Mouse (Mus musculus): ENCODE measurements around the gene Lactbl1.
A peak's percentile ranks its signal among the peaks of the same experiment; 100 is the strongest.

The Lactbl1 gene

DNA sequence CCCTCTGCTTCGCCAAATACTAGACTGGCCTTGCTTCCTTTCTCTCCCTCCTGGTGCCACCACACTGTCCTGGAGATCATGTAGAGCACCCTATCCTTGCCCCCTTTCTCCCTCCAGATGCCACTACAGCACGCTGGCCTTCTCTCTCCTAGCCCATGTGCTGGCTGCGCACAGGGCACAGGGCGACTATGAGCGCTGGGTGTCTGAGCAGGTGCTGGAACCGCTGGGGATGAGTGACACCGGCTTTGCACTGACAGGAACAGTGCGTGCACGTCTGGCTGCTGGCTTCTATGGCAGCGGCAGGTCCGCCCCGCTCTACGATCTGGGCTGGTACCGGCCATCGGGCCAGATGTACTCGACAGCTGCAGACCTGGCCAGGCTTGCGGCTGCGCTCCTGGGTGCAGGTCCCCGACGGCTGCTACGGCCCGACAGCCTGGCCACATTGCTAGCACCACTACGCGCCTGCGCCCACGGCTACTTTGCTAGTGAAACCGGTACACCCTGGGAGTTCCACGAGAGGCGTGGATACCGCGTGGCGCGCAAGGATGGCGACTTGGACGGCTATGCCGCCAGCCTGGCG lies 14.7 kb downstream of the Lactbl1 start:
- peak; percentile 25 for DNase-seq (ENCODE audit: extremely low spot score)

DNA sequence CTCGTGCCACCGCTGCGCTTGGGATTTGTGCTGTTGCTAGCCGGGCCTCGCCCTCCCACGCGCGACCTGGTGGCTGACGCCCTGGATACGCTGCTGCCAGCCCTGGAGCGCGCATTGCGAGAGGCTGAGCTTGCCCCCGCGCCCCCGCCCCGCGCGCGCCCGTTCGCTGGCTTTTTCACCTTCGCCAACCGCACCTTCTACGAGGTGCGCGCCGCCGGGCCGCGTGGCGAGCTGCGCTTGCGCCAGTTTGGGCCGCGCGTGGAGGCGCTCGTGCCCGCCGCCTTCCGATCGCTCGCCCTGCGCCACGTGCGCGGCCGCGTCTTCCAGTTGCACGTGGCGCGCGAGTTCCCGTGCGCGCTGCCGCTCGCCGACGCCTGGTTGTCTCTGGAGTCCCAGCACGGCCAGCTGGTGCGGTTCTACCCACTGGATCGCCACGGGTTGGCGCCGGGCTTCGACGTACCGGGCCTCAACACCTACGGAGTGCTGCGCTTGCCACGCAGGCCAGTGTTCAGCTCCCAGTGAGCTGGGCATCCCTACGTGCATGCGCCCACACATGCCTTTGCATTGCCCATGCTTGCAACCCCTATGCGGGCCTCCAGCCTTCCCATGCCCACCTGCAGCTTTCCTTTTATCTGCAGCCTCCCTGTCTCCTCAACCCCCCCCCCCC lies 15.3 kb downstream of the Lactbl1 start:
- peak; percentile 38 for DNase-seq (ENCODE audit: extremely low spot score)

DNA sequence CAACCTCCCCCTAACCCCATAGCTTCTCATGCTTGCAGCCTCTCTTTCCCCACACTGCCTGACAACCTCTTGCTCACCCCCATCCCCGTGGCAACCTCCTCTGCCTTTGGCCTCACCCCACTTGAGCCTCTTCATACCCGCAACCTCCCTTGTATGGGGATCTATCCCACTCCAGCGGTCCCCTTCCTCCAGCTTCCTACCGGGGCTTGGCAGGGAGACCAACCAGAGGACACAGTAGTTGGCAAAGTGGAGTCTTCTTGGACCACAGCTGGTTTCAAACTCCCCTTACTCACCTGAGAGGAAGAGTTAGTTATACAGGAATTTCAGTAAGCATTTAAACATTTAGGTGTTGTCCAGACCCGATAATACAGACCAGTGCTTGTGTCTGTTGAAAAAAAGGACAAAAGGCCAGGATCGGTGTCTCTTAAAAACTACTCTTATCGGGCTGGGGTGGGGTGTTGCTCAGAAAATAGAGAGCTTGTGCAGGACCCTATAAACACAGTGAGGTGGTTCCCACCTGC lies 15.9 kb downstream of the Lactbl1 start:
- DNase-seq (ENCODE audit: extremely low spot score) = peak; percentile 40

DNA sequence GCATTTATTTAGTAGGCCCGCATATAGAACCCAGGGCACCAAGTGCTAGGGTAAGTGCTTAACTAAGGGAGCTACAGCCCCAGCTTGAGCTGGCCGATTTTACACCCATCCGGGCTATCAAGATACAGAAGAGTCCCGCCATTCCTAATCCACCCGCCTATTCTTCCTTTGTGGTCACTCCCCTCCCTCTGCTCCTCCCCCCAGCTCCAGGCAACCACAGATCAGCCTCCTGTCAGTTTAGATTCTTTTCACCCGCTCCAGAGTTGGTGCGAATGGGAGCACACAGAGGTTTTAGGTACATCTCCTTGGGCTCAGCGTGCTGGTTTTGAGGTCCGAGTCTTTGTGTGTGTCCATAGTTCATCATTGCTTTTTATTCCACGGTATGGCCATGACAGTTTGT lies 16.5 kb downstream of the Lactbl1 start:
- peak; percentile 68 for DNase-seq (ENCODE audit: extremely low spot score)

DNA sequence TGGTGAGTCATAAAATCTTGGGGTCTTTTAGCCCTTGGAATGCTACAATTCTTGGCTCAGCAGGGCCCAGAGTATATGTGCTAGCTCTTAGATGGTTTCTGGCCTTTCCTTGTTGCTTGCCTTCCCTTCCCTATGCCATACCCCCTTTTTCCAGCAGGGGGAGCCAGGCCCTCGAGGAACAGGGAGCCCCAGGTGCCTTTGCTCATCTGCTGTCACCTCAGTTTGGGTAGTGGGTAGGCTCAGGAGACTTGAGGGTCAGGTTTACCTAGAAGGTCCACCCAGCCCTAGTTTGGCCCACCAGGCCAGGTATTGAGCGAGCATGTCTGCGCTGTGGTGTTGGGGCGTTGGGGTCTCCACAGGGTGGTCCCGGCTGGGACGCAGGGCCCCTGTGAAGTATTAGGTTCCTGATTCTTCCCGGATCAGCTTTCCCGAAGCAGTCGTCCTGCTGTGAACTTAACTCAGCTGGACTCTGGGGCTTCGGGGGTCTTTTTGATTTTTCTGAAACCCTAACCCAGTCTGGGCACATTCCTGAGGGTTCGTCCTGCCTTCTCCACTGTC lies 26.6 kb downstream of the Lactbl1 start:
- DNase-seq (ENCODE audit: extremely low spot score) = peak; percentile 88

- no peak for DNase-seq (ENCODE audit: extremely low spot score)
Observed at GRCm38 (mm10) chr4:136649480-136650196, 27.2 kb downstream of the Lactbl1 start.

DNA sequence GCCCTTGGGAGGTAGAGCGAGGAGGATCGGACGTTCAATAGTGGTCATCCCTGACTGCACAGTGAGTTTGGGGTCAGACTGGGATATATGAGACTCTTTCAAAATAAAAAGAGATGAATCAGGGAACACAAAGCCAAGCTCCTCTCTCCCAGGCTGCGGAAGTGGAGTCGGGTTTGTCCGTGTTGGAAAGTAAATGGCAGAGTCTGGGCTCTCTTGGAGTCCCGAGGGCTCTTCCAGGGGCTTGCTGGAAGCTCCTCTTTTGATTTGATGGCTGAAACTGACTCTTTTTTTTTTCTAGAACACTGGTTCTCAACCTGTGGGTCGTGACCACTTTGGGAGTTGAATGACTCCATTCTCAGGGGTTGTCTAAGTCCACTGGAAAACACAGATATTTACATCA lies 27.8 kb downstream of the Lactbl1 start:
- DNase-seq (ENCODE audit: extremely low spot score) = no peak

DNA sequence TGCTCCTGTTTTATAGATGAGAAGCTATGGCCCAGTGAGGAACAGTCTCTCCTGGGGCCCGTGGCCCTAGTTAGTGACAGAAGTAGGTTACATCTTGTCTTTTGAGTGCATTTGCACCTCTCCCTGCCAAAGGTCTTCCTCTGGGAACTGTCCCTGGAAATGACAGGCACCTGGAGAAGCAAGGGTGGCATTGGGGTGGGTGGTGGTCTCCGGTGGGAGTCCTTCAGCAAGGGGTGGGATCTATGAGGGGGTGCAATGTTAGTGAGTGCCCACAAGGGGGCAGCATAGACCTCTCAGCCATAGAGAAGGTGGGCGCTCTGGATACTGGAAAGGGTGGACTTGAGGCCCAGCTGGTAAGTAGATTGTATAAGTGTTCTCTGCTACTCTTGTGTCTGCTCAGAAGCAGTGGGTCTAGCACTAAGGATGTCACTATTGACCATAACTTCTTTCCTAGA lies 29.0 kb downstream of the Lactbl1 start:
- peak; percentile 63 for DNase-seq (ENCODE audit: extremely low spot score)

DNA sequence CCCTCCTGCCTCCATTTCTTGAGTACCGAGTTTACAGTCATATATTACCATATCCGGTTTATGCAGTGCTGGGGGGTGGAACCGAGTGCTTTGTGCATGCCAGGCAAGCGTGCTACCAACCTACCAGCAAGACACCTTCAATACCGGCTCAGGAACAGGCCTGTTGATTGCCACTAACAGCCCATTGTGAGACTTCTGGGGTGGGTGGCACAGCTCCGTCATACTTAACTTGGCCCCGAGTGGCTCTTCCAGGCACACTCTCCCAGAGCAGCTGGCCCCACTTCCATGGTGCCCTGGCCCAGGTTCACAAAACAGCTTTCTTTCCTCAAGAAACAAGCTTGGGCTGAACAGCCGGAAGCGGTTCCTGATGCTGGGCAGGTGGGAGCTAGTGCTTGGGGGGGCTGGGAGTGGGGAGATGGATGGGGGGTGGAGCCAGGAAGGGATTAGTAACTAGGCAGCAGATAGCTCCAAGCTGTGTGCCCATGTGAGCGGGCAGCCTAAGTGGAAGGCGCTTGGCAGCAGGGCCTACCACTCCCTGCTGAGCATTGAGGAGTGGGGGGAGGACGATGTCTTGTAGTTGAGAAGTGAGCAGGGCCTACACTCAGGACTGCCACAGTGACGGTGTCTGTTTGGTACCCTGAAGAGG lies 29.6 kb downstream of the Lactbl1 start:
- DNase-seq (ENCODE audit: extremely low spot score) = no peak

DNA sequence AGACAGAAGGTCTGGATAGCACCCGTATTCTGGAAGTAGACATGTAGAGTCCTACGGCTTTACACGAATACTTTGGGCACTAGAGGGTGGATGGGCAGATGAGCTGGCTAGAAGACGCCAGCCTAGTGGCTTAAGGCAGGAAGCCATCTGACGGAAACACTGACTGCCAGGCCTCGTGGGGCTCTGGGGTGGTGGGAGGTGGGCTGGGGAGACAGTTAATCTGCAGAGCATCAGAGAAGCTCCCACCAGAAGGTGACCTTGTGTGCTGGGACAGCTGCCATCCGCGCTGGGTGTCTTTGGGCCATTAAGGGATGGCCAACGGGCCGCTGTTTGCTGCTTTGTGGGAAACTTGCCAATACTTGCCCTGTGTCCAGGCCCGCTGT lies 30.1 kb downstream of the Lactbl1 start:
- DNase-seq (ENCODE audit: extremely low spot score) = no peak

DNA sequence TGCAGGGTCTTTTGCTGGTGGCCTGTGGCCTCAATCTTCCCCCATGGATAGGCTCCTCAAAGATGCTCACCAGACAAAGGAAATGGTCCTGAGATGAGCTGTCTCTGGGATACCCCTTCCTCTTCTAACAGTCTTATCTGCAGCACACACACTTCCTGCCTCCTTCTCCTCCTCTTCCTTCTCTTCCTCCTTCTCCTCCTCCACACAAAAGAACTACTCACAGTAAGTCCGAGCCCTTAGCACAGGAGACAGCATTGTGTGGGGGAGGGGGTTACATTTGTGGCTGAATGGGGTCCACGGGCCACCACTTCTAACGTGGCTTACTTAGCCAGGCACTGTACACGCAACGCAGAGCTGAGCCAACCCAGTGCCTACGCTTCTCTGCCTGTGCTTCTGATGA lies 30.6 kb downstream of the Lactbl1 start:
- DNase-seq (ENCODE audit: extremely low spot score) = no peak

- DNase-seq (ENCODE audit: extremely low spot score) = no peak
Observed at GRCm38 (mm10) chr4:136653692-136654234, 31.3 kb downstream of the Lactbl1 start.

GRCm38 (mm10) chr4:136657914-136658313 lies 35.5 kb downstream of the Lactbl1 start:
- no peak for DNase-seq (ENCODE audit: extremely low spot score)

GRCm38 (mm10) chr4:136665068-136665467 lies 42.6 kb downstream of the Lactbl1 start:
- no peak for DNase-seq (ENCODE audit: extremely low spot score)

DNA sequence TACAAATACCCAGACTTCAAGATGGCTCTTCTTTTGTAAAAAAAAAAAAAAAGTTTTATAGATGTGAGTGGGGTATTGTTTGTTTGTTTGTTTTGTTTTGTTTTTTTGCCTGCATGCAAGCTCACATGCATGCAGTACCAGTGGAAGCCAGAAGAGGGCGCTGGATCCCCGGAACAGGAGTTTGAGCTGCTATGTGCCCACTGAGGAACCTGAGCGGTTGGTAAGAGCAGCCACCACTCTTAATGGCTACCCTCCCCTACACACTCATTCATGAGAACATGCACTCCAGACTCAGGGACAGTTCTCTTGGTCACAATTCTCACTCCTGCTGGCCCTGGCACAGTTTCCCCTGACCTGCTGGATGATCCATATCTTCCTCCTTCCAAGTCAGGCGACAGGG lies 43.6 kb downstream of the Lactbl1 start:
- no peak for DNase-seq (ENCODE audit: extremely low spot score)

DNA sequence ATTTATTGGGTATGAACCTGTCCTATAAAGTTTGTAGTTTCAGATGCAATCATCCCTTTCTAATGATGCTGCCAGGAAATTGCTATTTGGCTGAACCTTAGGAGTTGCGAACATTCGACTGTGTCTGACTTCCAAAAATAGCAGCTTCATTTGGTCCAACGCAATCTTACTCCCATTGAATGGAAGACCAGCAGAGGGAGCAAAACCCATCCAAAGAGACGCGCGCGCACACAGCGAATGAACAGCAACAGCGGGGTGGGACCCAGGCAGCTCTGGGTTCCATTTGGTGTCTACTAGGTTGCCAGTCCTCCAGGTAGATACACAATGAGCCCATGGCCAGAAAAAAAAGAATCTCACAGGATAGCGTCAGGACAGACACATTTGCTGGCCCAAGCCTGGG lies 45.3 kb downstream of the Lactbl1 start:
- no peak for DNase-seq (ENCODE audit: extremely low spot score)

- no peak for DNase-seq (ENCODE audit: extremely low spot score)
Observed at GRCm38 (mm10) chr4:136672335-136673090, 50.1 kb downstream of the Lactbl1 start.

- DNase-seq (ENCODE audit: extremely low spot score) = no peak
Observed at GRCm38 (mm10) chr4:136675439-136675838, 53.0 kb downstream of the Lactbl1 start.

GRCm38 (mm10) chr4:136678480-136678879 lies 56.1 kb downstream of the Lactbl1 start:
- peak; percentile 82 for DNase-seq (ENCODE audit: extremely low spot score)

DNA sequence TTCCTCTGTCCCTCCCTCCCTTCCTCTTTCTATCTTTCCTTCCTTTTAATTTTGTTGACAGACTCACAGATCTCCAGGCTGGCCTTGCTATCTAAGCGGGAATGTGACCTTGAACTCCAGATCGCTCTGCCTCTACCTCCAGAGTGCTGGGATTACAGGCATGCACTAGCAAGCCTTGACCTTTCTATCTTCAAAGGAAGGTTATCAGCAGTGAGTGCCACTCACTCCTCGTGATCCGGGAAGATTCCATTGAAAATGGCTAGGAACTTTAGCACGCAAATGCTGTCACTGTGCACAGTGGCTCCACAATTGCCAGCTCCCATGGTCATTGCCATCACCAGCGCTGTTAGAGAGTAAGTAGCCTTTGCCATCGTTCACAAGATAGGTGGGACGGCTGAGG lies 56.8 kb downstream of the Lactbl1 start:
- no peak for DNase-seq (ENCODE audit: extremely low spot score)

DNA sequence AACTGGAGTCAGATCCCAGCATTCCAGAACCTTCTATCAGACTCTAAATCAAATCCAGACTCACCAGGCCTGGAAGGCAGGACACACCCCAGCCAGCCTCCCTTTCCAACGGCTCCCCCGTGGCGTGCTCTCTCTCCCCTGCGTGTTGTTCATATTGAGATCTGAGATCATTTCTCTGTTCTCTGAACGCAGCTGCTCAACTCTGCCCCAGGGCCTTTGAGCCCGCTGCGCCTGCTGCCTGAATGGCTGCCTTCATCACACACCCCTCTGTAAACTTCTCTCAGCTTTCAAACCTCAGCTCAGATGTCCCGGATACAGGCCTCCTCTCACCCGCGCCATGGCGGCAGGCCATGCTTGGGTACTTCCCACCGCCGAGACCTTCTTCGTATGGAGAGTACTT lies 58.2 kb downstream of the Lactbl1 start:
- no peak for DNase-seq (ENCODE audit: extremely low spot score)

All from embryo, embryonic 9.5 days (tissue).